Mouse (Mus musculus) thymus, postnatal 25 days (tissue): ENCODE measurements around the gene Ppp6r3.

Source experiments
- DNase-seq: peaks from one replicate; pipeline ENCODE4 v3.0.0; 2022

The Ppp6r3 gene

DNA sequence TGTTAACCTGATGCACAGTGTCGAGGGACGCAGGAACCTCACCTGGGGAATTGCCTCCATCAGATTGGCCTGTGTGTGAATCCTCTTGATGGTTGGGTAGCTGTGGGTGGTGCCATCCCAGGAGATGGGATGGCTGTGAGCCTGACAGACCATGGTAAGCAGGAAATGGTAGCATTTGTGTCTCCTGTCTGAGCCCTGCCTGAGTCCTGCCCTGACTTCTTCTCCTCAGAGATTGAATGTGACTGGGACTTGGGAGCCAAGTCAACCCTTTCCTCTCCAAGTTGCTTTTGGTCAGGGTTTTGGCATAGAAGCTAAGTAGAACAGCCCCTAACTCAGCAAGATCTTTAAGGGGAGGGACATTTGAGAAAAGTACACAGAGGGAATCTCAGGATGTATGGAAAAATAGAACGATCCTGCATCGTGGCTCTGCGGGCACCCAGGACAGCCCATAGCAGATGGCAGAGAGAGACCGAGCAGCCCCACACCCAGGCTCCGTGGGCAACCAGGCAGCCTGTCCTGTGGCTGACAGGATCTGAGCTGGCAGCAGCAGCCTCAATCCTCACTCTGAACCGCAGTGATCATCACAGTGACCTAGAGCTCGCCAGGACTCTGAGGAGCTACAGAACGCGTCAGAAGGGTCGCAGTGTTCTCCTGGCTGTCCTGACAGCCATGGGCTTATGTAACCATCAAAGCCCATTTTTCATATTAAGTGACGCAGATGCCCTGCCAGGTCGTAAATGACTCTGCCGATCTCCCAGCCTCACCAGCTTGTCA is 147.3 kb downstream of the Ppp6r3 start:
- no peak for DNase-seq

DNA sequence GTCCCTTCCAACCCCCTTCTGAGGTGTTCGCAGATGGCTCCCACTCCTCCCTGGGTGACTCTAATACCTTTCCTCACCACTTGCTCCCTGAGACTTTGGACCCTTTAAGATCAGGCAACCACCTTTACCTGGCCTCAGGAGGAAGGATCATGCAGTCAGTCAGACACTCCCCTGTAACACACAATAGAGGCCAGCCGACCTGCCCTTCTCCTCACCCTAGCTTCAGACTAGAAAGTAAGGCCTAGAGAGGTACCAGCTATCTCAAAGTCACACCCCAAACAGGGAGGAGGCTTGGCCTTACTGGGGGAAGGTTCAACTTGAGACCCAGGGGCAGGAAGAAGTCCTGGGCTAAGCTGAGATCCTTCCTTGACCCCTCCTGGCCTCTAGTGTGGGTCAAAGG is 151.3 kb downstream of the Ppp6r3 start:
- DNase-seq: no peak

DNA sequence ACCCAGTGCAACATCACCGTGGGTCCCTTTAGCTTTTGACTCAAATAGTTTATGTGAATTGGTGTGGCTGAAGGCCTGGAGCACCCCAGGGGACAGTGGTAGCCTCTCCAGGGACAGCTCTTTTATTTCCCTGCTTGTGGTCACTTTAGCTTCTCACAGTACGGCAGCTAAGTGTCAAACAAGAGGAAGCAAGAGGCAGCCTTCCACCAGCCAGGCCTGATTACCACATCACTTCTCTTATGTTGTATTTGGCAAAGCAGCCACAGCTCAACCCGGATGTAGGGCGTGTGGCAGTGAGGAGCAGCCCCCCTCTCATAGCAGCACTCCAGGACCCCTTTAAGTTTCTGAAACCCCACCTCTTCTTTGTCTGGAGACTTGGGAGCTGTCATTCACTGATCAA is 152.6 kb downstream of the Ppp6r3 start:
- DNase-seq: no peak

DNA sequence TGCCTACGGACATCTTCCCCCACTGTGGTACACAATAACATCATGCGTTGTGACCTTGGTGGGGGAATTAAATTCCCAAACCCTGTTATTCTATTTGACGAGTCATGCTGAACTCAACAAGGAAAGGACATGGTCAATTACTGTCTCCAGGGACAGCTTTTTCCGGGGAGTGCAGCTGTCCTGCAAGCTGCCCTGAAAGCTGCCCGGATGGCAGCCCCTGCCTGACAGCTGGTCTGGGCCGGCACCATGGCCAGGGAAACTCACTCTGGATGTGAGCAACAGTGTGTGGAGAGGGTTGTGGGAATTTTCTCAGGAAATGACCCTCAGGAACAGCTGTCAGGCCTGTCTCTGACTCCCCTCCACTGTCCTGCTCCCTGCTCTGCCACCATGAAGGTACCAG is 153.1 kb downstream of the Ppp6r3 start:
- no peak for DNase-seq

DNA sequence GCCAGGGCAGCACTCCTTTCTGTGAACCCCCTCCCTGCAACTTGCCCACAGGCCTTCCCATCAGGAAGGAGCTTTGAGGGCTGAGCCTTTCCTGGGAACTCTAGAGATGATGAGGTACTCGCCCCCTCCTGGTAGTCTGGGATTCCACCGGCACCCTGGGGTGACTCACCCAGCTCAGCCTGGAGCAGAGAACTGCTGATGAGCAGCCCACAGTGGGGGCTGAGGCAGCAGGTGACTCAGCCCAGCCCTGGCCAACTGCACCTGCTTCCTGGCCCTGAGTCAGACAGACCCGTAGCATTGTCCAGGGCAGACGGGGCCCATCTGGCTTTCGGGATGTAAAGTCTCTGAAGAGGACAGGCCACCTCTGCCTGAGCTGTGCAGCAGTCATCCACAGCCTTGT is 156.3 kb downstream of the Ppp6r3 start:
- DNase-seq: no peak

DNA sequence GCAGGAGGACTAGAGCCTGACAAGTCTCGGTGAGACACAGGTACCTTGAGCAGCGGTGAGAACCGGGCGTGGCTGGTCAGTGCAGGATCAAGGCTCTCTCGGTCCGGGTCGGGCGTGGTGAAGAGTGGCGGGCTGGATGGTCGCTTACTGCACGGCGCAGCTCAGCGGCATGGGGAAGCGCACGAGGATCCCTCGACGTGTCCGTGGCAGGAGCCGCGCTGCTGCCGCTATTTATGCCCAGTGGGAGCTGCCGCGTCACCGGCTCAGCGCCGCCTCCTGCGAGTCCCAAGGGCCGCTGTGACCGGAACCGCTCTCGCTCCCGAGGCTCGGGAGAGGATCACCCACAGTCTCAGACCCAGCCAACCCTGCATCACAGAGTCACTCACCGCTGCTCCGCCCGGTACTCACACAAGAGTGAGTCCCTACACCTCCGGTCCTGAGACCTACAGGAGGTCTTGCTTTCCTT is 161.2 kb downstream of the Ppp6r3 start, which contains the start of gene Gal:
Gene Gal (minus strand): TSS at position 277 of the 466 bp plus-strand sequence.
- DNase-seq: no peak

DNA sequence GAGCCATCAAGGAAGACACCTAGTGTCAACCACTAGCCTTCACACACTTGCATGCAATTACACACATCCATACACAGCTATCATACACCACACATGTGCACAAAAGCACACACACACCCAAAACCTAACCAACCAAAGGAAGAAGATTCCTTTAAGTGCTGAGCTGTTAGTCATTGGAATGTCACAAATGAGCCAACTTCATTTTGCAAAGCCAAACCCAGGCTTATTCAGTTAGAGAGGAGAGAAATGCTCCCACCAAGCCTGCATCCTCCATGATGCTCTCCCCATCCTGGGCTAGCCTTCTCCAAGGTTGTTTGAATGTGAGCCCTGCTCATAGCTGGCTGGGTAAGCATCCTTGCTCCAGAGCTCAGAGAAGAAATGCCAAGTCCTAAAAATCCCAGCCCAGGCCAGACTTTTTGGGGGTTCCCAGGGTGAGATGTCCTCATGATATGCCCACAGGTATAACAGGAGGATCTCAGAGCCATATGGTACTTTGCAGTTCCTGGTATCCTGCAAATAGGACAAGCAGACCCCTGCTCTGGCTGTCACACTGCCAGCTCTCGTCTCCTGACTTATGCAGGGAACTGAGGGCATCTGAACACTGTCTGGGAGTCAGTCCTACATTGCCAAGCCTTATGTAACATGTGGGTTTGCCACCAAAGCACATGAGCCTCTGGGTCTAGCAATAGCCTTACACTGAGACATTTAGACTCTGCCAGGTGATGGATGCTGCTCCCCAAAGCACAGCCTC is 169.8 kb downstream of the Ppp6r3 start:
- no peak for DNase-seq
